Mouse (Mus musculus) liver, embryonic 14.5 days (tissue): ENCODE measurements around the gene Gramd1b.

Experiments
- CTCF ChIP-seq: IDR thresholded peaks from 2 replicates; pipeline ENCODE4 v1.5.1; 2016; ENCODE audit warnings: antibody characterized with exemption, low read depth, control low read depth
- EP300 ChIP-seq: IDR thresholded peaks from 2 replicates; pipeline ENCODE4 v1.6.1; 2016; ENCODE audit warnings: antibody characterized with exemption, low read depth

DNA sequence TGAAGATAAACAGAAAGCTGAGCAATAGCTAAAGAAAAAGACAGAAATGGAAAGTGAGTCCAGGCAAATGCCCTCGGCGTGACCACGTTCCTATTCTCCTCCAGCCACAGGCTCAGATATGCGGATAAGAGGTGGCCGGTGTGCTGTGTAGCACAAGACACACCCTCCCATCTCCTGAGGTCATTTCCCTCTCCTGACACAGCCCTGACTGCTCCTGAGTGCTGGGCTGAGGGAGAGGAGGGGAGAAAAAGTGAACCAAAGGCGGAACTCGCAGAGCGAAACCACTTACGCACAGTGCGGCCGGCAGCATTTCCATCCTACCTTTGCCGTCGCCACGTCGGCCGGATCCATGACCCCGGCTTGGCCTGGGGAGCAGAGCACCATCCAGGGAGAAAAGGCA is 139.8 kb downstream of the Gramd1b start:
- TF ChIP-seq CTCF: no peak
- TF ChIP-seq EP300: no peak
